In the genomic region with DNA sequence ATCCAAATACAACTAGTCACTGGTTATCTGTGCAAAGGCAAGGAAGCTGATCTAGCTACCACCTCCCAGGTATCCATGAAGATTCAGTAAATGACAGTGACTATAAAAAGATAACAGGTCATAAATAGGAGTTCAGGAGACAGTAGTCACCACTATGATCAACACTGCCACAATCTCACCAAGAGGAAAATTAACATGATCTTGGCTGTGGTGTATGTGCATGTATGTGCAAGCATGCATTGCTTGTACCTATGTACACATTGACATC, we compare ENCODE assay signal across 20 mouse cellular contexts. TPM values are rescaled to one million over a fixed set of nuclear protein-coding genes. Genes with fewer than 3 reads are reported as not detected.
DNase-seq lines count a peak whose midpoint lies in the region; ATAC-seq and TF ChIP-seq lines count a peak whose summit lies in the region.
"Had no signal": no experiment of that assay in that cellular context is flagged by ENCODE, and none has a peak within 500 bp of the region (broad histone marks: within the 10 kb centered on the region; RNA-seq: fewer than 3 reads in every experiment).

No protein-coding gene starts in this region.

- H3K9me3 ChIP-seq in heart, embryonic 13.5 days, result no peaks in the 10 kb centered on the region
- no peaks in the 10 kb centered on the region for H3K9me3 ChIP-seq in heart, postnatal 0 days (replicated peaks; ENCODE audit: control insufficient read depth, low read length)
- no peaks in the 10 kb centered on the region for H3K9me3 ChIP-seq in embryonic facial prominence, embryonic 14.5 days (ENCODE audit: control insufficient read depth, low read length)
- H3K9me3 ChIP-seq in midbrain, postnatal 0 days (ENCODE audit: low read length), result no peaks in the 10 kb centered on the region
- H3K9me3 ChIP-seq: embryonic facial prominence, embryonic 13.5 days; forebrain, embryonic 13.5 days; hindbrain, embryonic 15.5 days had no signal

- TF ChIP-seq EP300 in heart, postnatal 0 days (IDR thresholded peaks at IDR 0.05; ENCODE audit: low read depth), result no peak

- H3K27me3 ChIP-seq in heart, embryonic 13.5 days (replicated peaks), result no peaks in the 10 kb centered on the region
- H3K27me3 ChIP-seq in heart, postnatal 0 days (ENCODE audit: control insufficient read depth, insufficient read depth, low read length), result no peaks in the 10 kb centered on the region
- no peaks in the 10 kb centered on the region for H3K27me3 ChIP-seq in embryonic facial prominence, embryonic 14.5 days (replicated peaks; ENCODE audit: control insufficient read depth, insufficient read depth, low read length)
- H3K27me3 ChIP-seq in midbrain, postnatal 0 days (ENCODE audit: insufficient read depth, low read length), result no peaks in the 10 kb centered on the region
- H3K27me3 ChIP-seq: embryonic facial prominence, embryonic 13.5 days; hindbrain, embryonic 15.5 days had no signal

- peaks cover 96% of the 10 kb centered on the region for H3K36me3 ChIP-seq in heart, embryonic 13.5 days
- H3K36me3 ChIP-seq in heart, postnatal 0 days (replicated peaks; ENCODE audit: control insufficient read depth, insufficient read depth, low read length), result peaks cover 63% of the 10 kb centered on the region
- peaks cover 74% of the 10 kb centered on the region for H3K36me3 ChIP-seq in embryonic facial prominence, embryonic 14.5 days (ENCODE audit: control insufficient read depth, insufficient read depth, low read length)
- 0 out of 2 replicates have a peak, but pooled peaks cover 7% of the 10 kb centered on the region for H3K36me3 ChIP-seq in midbrain, postnatal 0 days (ENCODE audit: insufficient read depth, low read length)

- ATAC-seq in heart, embryonic 13.5 days (ENCODE audit: extremely low read depth, insufficient number of reproducible peaks, low FRiP score, low TSS enrichment), result no peak
- no peak for ATAC-seq in heart, postnatal 0 days (ENCODE audit: insufficient read depth, low read depth)
- no peak for ATAC-seq in embryonic facial prominence, embryonic 14.5 days (ENCODE audit: low read depth)
- no peak for ATAC-seq in midbrain, postnatal 0 days (ENCODE audit: low FRiP score)
- ATAC-seq: forebrain, embryonic 13.5 days; forebrain, postnatal 0 days; intestine, postnatal 0 days had no signal

- TF ChIP-seq CTCF in heart, postnatal 0 days (IDR thresholded peaks at IDR 0.05; ENCODE audit: low read depth), result no peak
- TF ChIP-seq CTCF in midbrain, postnatal 0 days (IDR thresholded peaks at IDR 0.05), result no peak

- peaks cover 68% of the 10 kb centered on the region for H3K4me1 ChIP-seq in heart, embryonic 13.5 days
- peaks cover 33% of the 10 kb centered on the region for H3K4me1 ChIP-seq in heart, postnatal 0 days (ENCODE audit: control insufficient read depth, insufficient read depth)
- H3K4me1 ChIP-seq in embryonic facial prominence, embryonic 14.5 days (ENCODE audit: control insufficient read depth, insufficient read depth, low read length), result peaks cover 28% of the 10 kb centered on the region
- no peaks in the 10 kb centered on the region for H3K4me1 ChIP-seq in midbrain, postnatal 0 days (ENCODE audit: insufficient read depth, low read length)
- H3K4me1 ChIP-seq: hindbrain, embryonic 15.5 days had no signal

- no peak overlapping the region for H3K4me3 ChIP-seq in heart, embryonic 13.5 days
- H3K4me3 ChIP-seq in heart, postnatal 0 days (ENCODE audit: low read depth, low read length), result no peak overlapping the region
- H3K4me3 ChIP-seq in embryonic facial prominence, embryonic 14.5 days (ENCODE audit: low read depth, low read length), result no peak overlapping the region
- no peak overlapping the region for H3K4me3 ChIP-seq in midbrain, postnatal 0 days (ENCODE audit: low read depth, low read length)
- H3K4me3 ChIP-seq: embryonic facial prominence, embryonic 13.5 days; forebrain, embryonic 13.5 days; hindbrain, embryonic 15.5 days had no signal

- peak overlapping the region; percentile 83 for H3K27ac ChIP-seq in heart, embryonic 13.5 days (replicated peaks)
- H3K27ac ChIP-seq in heart, postnatal 0 days (ENCODE audit: low read depth), result 0 out of 2 replicates have a peak overlapping the region, but pooled peaks have one; percentile 23
- peak overlapping the region; percentile 74; the same call in 1 of the 2 replicates for H3K27ac ChIP-seq in embryonic facial prominence, embryonic 14.5 days (replicated peaks; ENCODE audit: low read depth, low read length)
- no peak overlapping the region for H3K27ac ChIP-seq in midbrain, postnatal 0 days (ENCODE audit: low read depth, low read length)
- H3K27ac ChIP-seq: forebrain, embryonic 13.5 days; hindbrain, embryonic 15.5 days had no signal

- DNase-seq in heart, adult 9 months (ENCODE audit: low spot score in 2 of 2), result no peak
- DNase-seq in heart, postnatal 0 days (ENCODE audit: low spot score), result no peak
- DNase-seq in heart, adult 8-10 months (ENCODE audit: low spot score), result no peak
- DNase-seq in embryonic facial prominence, embryonic 14.5 days (ENCODE audit: low spot score), result no peak
- no peak for DNase-seq in midbrain, postnatal 0 days (ENCODE audit: low spot score)
- DNase-seq: adrenal gland, postnatal 10 days; cerebellum, adult 11 months; cerebellum, adult 8-10 months; cerebellum, postnatal 14 days; embryo, embryonic 11 days; forebrain, postnatal 0 days; gastrocnemius, postnatal 14 days; heart, postnatal 14 days; kidney, adult 9 months had no signal

- H3K4me2 ChIP-seq in heart, embryonic 13.5 days, result no peak overlapping the region
- H3K4me2 ChIP-seq in heart, postnatal 0 days (ENCODE audit: low read depth, low read length), result no peak overlapping the region
- no peak overlapping the region for H3K4me2 ChIP-seq in embryonic facial prominence, embryonic 14.5 days (ENCODE audit: low read depth, low read length)
- H3K4me2 ChIP-seq in midbrain, postnatal 0 days (ENCODE audit: low read depth, low read length, poor library complexity, severe bottlenecking), result no peak overlapping the region
- H3K4me2 ChIP-seq: embryonic facial prominence, embryonic 13.5 days; forebrain, embryonic 13.5 days; hindbrain, embryonic 15.5 days had no signal

- H3K9ac ChIP-seq in heart, embryonic 13.5 days, result no peak overlapping the region
- no peak overlapping the region for H3K9ac ChIP-seq in heart, postnatal 0 days (replicated peaks; ENCODE audit: low read depth, low read length)
- no peak overlapping the region for H3K9ac ChIP-seq in embryonic facial prominence, embryonic 14.5 days (ENCODE audit: low read depth, low read length)
- no peak overlapping the region for H3K9ac ChIP-seq in midbrain, postnatal 0 days (replicated peaks; ENCODE audit: low read length, poor library complexity, severe bottlenecking)
- H3K9ac ChIP-seq: embryonic facial prominence, embryonic 13.5 days; forebrain, embryonic 13.5 days; forebrain, postnatal 0 days; hindbrain, embryonic 15.5 days had no signal

RNA-seq across cellular contexts. Expression of a gene that starts 46.1 kb away (rescaled TPM):
- 64.6 and 78.2 TPM in 2 replicates for polyA plus RNA-seq in heart, embryonic 13.5 days (2015; fragmentation: Nextera tagmentation; extraction: Ambion mirVana)
- 248 and 309 TPM in 2 replicates for total RNA-seq in heart, postnatal 0 days (2014; rRNA removed; ENCODE audit: low replicate concordance)
- polyA plus RNA-seq in heart, postnatal 0 days (2015; fragmentation: Nextera tagmentation; extraction: Ambion mirVana), result 129 and 140 TPM in 2 replicates
- total RNA-seq in heart, adult 8-10 months (2022), result 1 to 10 TPM in 2 of 4 experiments, under 1 TPM in 2; 0.66 to 1.2 (median 0.93) TPM
- 32.5 and 48.4 TPM in 2 replicates for polyA plus RNA-seq in embryonic facial prominence, embryonic 14.5 days (2014; fragmentation: Nextera tagmentation; extraction: Ambion mirVana)
- total RNA-seq in midbrain, postnatal 0 days (2014; rRNA removed), result 27.4 and 35.0 TPM in 2 replicates
- polyA plus RNA-seq in midbrain, postnatal 0 days (2015; fragmentation: Nextera tagmentation; extraction: Ambion mirVana), result 23.0 and 23.4 TPM in 2 replicates
- total RNA-seq: common myeloid progenitor, adult 5-6 weeks had no signal
